Mouse (Mus musculus): Measurements from ENCODE around the gene Tha1.

- no peak for TF ChIP-seq CTCF (IDR thresholded peaks at IDR 0.05; ENCODE audit: extremely low read depth, insufficient read length, insufficient replicate concordance, low read depth, low read length)
- TF ChIP-seq POLR2A (IDR thresholded peaks at IDR 0.05; ENCODE audit: low read depth, low read length) = no peak
These were observed 46.4 kb downstream of the Tha1 start for GRCm38 (mm10) chr11:117826916-117827315.

Data from small intestine, adult 2 months (tissue).